Mouse (Mus musculus) lung, adult 2 months (tissue): ENCODE results near the gene Psmd5. TPM values are rescaled to one million over a fixed set of nuclear protein-coding genes. Genes with fewer than 3 reads are reported as not detected.
"Not testable (repeated sequence)": the region's sequence is repeated elsewhere in the genome, so short reads cannot be mapped to it uniquely, and the experiment has no call there.

Experiments used
- DNase-seq: peaks from one replicate; pipeline ENCODE4 v3.0.0; 2022
- H3K4me1 ChIP-seq: fragments of 200-500 bp; 2 replicates; pipeline ENCODE4 v1.6.1; 2011; ENCODE audit warnings: low read length; ENCODE audit not compliant: control insufficient read depth, insufficient read depth
- H3K4me3 ChIP-seq: fragments of 200-500 bp; replicated peaks from 2 replicates; pipeline ENCODE3; 2011; ENCODE audit warnings: low read depth, mild to moderate bottlenecking, control low read depth, low read length; ENCODE audit errors: extremely low read depth
- CTCF ChIP-seq: fragments of 200-500 bp; IDR thresholded peaks from 2 replicates; pipeline ENCODE4 v1.5.1; 2011; ENCODE audit warnings: mild to moderate bottlenecking, low read length, control low read depth; ENCODE audit not compliant: insufficient read depth
- POLR2A ChIP-seq: fragments of 200-500 bp; IDR thresholded peaks from 2 replicates; pipeline ENCODE4 v1.6.1; 2011; ENCODE audit warnings: low read depth, mild to moderate bottlenecking, control low read depth, low read length, borderline replicate concordance; ENCODE audit errors: extremely low read depth
- WGBS: fragments of 180-500 bp; shearing (Covaris S2); methylation state at CpG from one replicate; pipeline ENCODE4 v1.1.7; 2018; 5-methylcytosine and 5-hydroxymethylcytosine counted together
- polyA plus RNA-seq: library from polyadenylated mRNA; depleted of rRNA; stranded (reverse); fragments of >200 nt; gene quantifications from 2 replicates; pipeline ENCODE4 v1.2.3, GENCODE M21; 2012

The Psmd5 gene
- polyA plus RNA-seq, 1 experiment = 11.7 TPM

- 84% methylated on average over 17 of the region's 17 CpGs for WGBS
- H3K4me3 ChIP-seq = no peak overlapping the region
- no peaks in the 10 kb centered on the region for H3K4me1 ChIP-seq
- DNase-seq = no peak
- TF ChIP-seq CTCF (no peak), POLR2A (no peak)
Measured at GRCm38 (mm10) chr2:34833624-34834023, 41.1 kb downstream of the Psmd5 start.

GRCm38 (mm10) chr2:34832766-34833457 is 41.9 kb downstream of the Psmd5 start, which contains the start of gene Gm34653:
Gene Gm34653 (plus strand): TSS chr2:34833007.
- DNase-seq, H3K4me3 ChIP-seq, H3K4me1 ChIP-seq: not testable (repeated sequence)
- WGBS = 61% methylated on average over 11 of the region's 11 CpGs

- not testable (repeated sequence) for H3K4me3 ChIP-seq, DNase-seq, H3K4me1 ChIP-seq
- 94% methylated on average over 17 of the region's 17 CpGs for WGBS
Measured at GRCm38 (mm10) chr2:34830066-34830465, 44.7 kb downstream of the Psmd5 start.

GRCm38 (mm10) chr2:34828026-34828425 is 46.7 kb downstream of the Psmd5 start:
- 51% methylated on average over 1 of the region's 1 CpGs for WGBS
- H3K4me3 ChIP-seq = no peak overlapping the region
- DNase-seq = no peak
- H3K4me1 ChIP-seq = peaks cover 11% of the 10 kb centered on the region
- no peak for TF ChIP-seq POLR2A

GRCm38 (mm10) chr2:34827591-34827990 is 47.2 kb downstream of the Psmd5 start:
- Histone ChIP-seq H3K4me1 (peaks cover 11% of the 10 kb centered on the region), H3K4me3 (no peak overlapping the region)
- no peak for DNase-seq
- WGBS = 71% methylated on average over 4 of the region's 4 CpGs
- TF ChIP-seq CTCF = no peak
- TF ChIP-seq POLR2A = no peak

- no peak for DNase-seq
- TF ChIP-seq POLR2A = no peak
- TF ChIP-seq CTCF = no peak
- H3K4me1 ChIP-seq = peaks cover 11% of the 10 kb centered on the region
- WGBS = 36% methylated on average over 20 of the region's 21 CpGs
- peak overlapping the region; percentile 91 for H3K4me3 ChIP-seq
Measured at GRCm38 (mm10) chr2:34826460-34827231, 48.1 kb downstream of the Psmd5 start.

GRCm38 (mm10) chr2:34825827-34826459 is 48.8 kb downstream of the Psmd5 start, which contains the start of gene Fbxw2:
Gene Fbxw2 (minus strand): TSS chr2:34826311.
- H3K4me3 ChIP-seq = peak within 1 kb of the TSS; percentile 91
- under 1% methylated on average over 57 of the region's 57 CpGs for WGBS
- TF ChIP-seq POLR2A (peak; percentile 76; the same call in 1 of the 2 replicates), CTCF (no peak)
- peaks cover 11% of the 10 kb centered on the region for H3K4me1 ChIP-seq
- DNase-seq = peak; percentile 91

GRCm38 (mm10) chr2:34818492-34818891 is 56.3 kb downstream of the Psmd5 start:
- 90% methylated on average over 2 of the region's 2 CpGs for WGBS
- TF ChIP-seq POLR2A (no peak), CTCF (no peak)
- no peak overlapping the region for H3K4me3 ChIP-seq
- no peaks in the 10 kb centered on the region; the same call in 1 of the 2 replicates for H3K4me1 ChIP-seq
- DNase-seq = no peak

GRCm38 (mm10) chr2:34815893-34816292 is 58.9 kb downstream of the Psmd5 start:
- WGBS = 93% methylated on average over 2 of the region's 2 CpGs
- H3K4me3 ChIP-seq, DNase-seq, H3K4me1 ChIP-seq: not testable (repeated sequence)

GRCm38 (mm10) chr2:34812706-34813105 is 62.1 kb downstream of the Psmd5 start:
- TF ChIP-seq CTCF = no peak
- no peak for TF ChIP-seq POLR2A
- no peaks in the 10 kb centered on the region; the same call in none of the 2 replicates for H3K4me1 ChIP-seq
- no peak overlapping the region for H3K4me3 ChIP-seq
- no peak for DNase-seq
- 67% methylated on average over 7 of the region's 7 CpGs for WGBS
